Mouse (Mus musculus) bone marrow macrophage, adult 2 months (primary cell): ENCODE results near the gene Gm11214. TPM values are rescaled to one million over a fixed set of nuclear protein-coding genes. Genes with fewer than 3 reads are reported as not detected.

Experiments
- H3K27ac ChIP-seq: 2 replicates; pipeline ENCODE4 v1.5.1; 2012; ENCODE audit warnings: low read depth, low read length; ENCODE audit not compliant: insufficient read depth
- H3K4me1 ChIP-seq: 2 replicates; pipeline ENCODE4 v1.6.1; 2012; ENCODE audit warnings: low read length; ENCODE audit not compliant: control insufficient read depth, insufficient read depth
- H3K4me3 ChIP-seq: 2 replicates; pipeline ENCODE4 v1.5.1; 2012; ENCODE audit warnings: mild to moderate bottlenecking, low read length, moderate library complexity; ENCODE audit not compliant: insufficient read depth
- CTCF ChIP-seq: IDR thresholded peaks from 2 replicates; pipeline ENCODE4 v1.5.1; 2012; ENCODE audit warnings: low read depth, mild to moderate bottlenecking, low read length, moderate library complexity
- POLR2A ChIP-seq: IDR thresholded peaks from 2 replicates; pipeline ENCODE4 v1.6.1; 2012; ENCODE audit warnings: mild to moderate bottlenecking, low read depth, low read length, borderline replicate concordance
- polyA plus RNA-seq: library from polyadenylated mRNA; stranded (reverse); fragments of >200 nt; gene quantifications from 2 replicates; pipeline ENCODE4 v1.2.4, GENCODE M21; 2012; ENCODE audit not compliant: missing spikeins, insufficient read depth, insufficient read length

Gm11214 gene
- polyA plus RNA-seq, 1 experiment = not detected

DNA sequence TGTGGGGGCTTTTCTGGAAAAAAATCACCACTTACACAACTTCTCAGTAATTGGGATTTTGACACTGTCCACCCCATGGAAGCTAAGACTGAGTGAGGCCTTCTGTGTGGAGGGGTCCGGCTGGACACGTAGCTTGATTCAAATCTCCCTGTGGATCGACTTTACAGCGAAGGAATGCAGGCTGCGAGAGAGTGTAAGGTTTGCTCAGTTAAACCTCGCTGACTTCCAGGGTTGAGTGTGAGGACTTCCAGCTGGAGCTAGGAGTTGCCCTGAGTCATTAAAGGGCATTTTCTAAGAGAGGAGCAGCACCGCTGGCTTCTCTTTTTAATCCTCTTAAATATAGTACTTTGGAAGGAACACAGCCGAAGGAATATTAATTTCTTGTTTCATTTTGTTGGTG, 24.2 kb upstream of the Gm11214 start:
- no peak overlapping the region for H3K4me3 ChIP-seq
- H3K4me1 ChIP-seq = no peaks in the 10 kb centered on the region
- no peak overlapping the region for H3K27ac ChIP-seq
- no peak for TF ChIP-seq CTCF
- no peak for TF ChIP-seq POLR2A

GRCm38 (mm10) chr4:63686157-63686556, 23.0 kb upstream of the Gm11214 start:
- TF ChIP-seq POLR2A = no peak
- no peak for TF ChIP-seq CTCF
- no peak overlapping the region for H3K27ac ChIP-seq
- no peaks in the 10 kb centered on the region for H3K4me1 ChIP-seq
- H3K4me3 ChIP-seq = no peak overlapping the region

DNA sequence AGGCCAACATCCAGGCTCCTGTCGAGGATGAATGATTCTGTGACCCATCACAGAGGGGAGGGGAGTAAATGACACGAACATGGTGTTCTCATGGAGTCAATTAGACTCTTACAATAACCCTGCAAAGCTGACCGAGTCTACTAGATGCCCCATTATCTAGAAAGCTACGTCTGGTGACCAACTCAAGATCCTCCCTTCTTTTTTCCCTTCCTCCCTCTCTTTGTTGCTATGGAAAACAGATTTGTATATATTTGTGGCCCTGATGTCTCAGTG, 22.0 kb upstream of the Gm11214 start:
- TF ChIP-seq CTCF = no peak
- TF ChIP-seq POLR2A = no peak
- no peak overlapping the region for H3K4me3 ChIP-seq

DNA sequence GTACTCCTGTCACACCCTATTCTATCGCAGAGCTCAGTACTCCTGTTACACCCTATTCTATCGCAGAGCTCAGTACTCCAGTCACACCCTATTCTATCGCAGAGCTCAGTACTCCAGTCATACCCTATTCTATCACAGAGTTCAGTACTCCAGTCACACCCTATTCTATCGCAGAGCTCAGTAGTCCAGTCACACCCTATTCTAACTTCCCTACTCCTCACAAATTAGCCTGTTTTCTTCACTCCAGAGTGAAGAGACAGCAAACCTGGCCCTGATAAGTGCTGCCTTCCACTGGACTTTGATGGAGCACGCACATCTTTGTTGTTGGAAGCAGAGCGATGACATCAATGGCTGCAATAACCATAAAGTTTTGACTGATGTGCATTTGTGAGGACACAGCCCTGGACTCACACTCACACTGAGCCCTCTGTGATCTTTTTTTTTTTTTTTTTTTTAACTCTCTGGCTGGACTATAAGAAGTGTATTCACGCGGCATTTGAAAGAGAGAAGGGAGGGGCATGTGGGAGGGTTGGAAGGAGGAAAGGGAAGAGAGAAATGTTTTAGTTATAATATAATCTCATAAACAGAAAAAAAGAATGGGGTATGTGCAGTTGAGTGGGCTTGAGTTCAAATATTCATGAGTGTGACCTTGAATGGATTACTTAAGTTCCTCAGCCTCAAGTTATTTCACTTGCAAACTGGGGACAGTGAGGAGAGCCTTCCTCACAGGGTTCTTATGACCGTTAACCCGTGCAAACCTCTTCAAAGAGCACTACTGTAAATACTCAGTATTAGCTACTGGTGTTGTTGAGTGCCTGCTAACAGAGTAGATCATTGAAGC, 21.5 kb upstream of the Gm11214 start:
- Histone ChIP-seq H3K4me1 (no peaks in the 10 kb centered on the region), H3K27ac (no peak overlapping the region), H3K4me3 (no peak overlapping the region)
- TF ChIP-seq CTCF (no peak), POLR2A (no peak)

More for the DNA sequence above, 22.0 kb upstream of the Gm11214 start:
- Histone ChIP-seq H3K27ac (no peak overlapping the region), H3K4me1 (no peaks in the 10 kb centered on the region)

GRCm38 (mm10) chr4:63683716-63684115, 20.5 kb upstream of the Gm11214 start:
- Histone ChIP-seq H3K27ac (no peak overlapping the region), H3K4me3 (no peak overlapping the region), H3K4me1 (no peaks in the 10 kb centered on the region)
- TF ChIP-seq POLR2A (no peak), CTCF (no peak)

GRCm38 (mm10) chr4:63683056-63683455, 19.9 kb upstream of the Gm11214 start:
- Histone ChIP-seq H3K4me1 (no peaks in the 10 kb centered on the region), H3K27ac (no peak overlapping the region), H3K4me3 (no peak overlapping the region)
- no peak for TF ChIP-seq POLR2A
- TF ChIP-seq CTCF = no peak

DNA sequence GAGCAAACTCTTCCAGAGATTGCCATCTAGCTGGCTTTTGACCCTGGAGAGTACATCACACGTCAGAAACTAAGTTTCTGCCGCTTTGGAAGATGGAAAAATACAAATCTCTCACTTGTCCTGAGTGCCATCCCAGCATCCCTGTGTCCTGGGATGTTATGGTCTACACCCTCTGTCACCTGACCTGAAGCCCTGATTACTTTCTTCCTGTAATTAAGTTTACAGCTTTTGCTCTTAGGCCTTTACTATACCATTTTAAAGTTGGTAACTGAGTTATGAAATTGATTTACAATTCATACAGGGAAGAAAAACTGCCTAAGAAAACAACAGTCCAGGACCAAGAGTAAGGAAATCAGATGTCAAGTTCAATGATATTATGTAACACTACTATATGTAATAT, 19.3 kb upstream of the Gm11214 start:
- H3K4me1 ChIP-seq = no peaks in the 10 kb centered on the region
- no peak for TF ChIP-seq POLR2A
- TF ChIP-seq CTCF = no peak
- no peak overlapping the region for H3K27ac ChIP-seq
- no peak overlapping the region for H3K4me3 ChIP-seq

DNA sequence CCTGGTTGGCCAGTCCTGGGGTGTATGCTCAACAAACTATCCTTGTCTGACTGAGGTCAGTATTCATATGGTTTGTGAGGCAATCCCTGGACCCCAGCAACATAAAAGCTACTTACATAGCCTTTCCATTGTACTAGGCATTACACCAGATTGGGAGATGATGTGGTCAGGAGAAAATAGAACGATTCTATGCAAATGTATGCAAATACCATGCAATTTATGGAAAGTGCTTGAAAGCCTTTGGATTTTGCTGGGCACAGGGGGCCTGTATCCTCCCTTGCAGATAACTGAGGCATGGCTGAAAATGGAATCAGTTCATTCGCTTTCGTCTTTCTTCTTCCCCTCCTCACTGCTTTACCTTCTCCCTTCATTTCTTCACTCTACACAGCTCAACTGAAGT, 18.4 kb upstream of the Gm11214 start:
- H3K4me3 ChIP-seq = no peak overlapping the region

GRCm38 (mm10) chr4:63675128-63675527, 11.9 kb upstream of the Gm11214 start:
- Histone ChIP-seq H3K27ac (no peak overlapping the region), H3K4me1 (no peaks in the 10 kb centered on the region), H3K4me3 (no peak overlapping the region)
- TF ChIP-seq POLR2A (no peak), CTCF (no peak)

More for the DNA sequence above, 18.4 kb upstream of the Gm11214 start:
- H3K27ac ChIP-seq = no peak overlapping the region
- H3K4me1 ChIP-seq = no peaks in the 10 kb centered on the region
- TF ChIP-seq POLR2A = no peak
- TF ChIP-seq CTCF = no peak

- Histone ChIP-seq H3K27ac (no peak overlapping the region), H3K4me3 (no peak overlapping the region), H3K4me1 (peaks cover 6% of the 10 kb centered on the region)
- TF ChIP-seq CTCF (no peak), POLR2A (no peak)
Measured at GRCm38 (mm10) chr4:63668255-63668654, 5.1 kb upstream of the Gm11214 start.
